Mouse (Mus musculus): Measurements from ENCODE around the gene Triobp.

- TF ChIP-seq POLR2A (IDR thresholded peaks at IDR 0.05; ENCODE audit: insufficient read depth, low read depth, low read length) (no peak), CTCF (IDR thresholded peaks at IDR 0.05) (no peak)
Measured at GRCm38 (mm10) chr15:78971626-78972025, 24.1 kb downstream of the Triobp start.
